Mouse (Mus musculus): ENCODE measurements around the gene Cct5. TPM values are rescaled to one million over a fixed set of nuclear protein-coding genes. Genes with fewer than 3 reads are reported as not detected.
"Not testable (repeated sequence)": the region's sequence is repeated elsewhere in the genome, so short reads cannot be mapped to it uniquely, and the experiment has no call there.

Cct5 gene
- total RNA-seq, 2 experiments from 2014 or later: 306 to 309 TPM

GRCm38 (mm10) chr15:31602426-31602825 is 822 bp upstream of the Cct5 start:
- DNase-seq: peak; percentile 73
- intact Hi-C loops (cut with DNase I): no loop called here

DNA sequence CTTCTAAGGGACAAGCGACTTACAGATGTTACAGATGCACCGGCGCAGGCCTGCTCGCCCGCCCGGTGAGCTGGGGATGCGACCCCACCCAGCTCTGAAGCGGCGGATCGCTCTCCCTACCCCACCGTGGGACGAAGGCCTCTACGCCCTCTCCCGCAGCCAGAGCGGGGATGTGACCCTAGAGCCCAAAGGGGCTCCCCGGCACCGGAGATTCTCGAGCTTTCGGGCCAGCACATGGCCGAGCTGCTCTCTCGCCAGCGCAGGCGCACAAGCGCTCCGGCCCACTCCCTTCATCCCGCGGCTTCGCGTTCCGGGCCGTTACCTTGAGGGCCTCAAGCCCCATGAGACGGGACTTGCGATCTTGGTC is 342 bp downstream of the Cct5 start:
- no peak for DNase-seq
- intact Hi-C loops (cut with DNase I): no loop called here

DNA sequence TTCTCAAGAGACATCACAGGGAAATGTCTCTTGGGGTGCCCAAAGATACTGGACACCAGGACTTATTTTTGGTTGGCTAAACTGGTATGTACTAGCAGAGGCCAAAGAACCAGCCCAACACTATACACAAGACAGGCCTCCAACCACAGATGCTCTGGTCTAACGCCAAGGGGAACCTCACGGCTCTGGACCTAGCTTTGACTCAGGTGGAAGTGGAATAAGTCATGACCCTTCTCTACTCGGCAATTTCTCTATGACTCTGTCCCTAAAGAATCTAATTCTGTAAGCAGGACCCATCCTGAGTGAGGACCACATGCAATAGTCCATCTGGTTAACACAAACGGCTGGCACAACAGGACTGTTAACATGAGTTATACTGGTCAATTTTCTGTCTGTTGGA is 1.8 kb downstream of the Cct5 start:
- DNase-seq: no peak
- intact Hi-C loops (cut with DNase I): loop anchor here (10.0 kb wide), 1 partner anchor 105 kb away; no protein-coding TSS in a partner anchor

DNA sequence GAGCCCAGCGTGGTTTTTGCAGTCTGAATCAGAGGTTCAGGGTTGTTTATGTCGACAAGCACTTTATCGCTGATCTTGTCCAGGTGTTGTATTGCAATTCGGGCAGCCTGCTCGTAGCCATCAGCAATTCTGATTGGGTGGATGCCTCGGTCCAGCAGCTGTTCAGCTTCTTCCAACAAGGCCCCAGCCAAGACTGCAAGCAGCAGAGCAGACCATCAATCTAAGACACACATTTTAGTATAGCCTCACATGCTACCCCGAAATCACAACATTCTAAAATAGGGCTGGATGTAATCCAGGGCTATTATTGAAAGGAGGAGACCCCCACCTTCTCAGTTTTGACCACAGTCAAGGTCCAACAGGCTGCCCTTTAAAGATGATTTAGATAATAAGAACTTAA is 6.0 kb downstream of the Cct5 start:
- intact Hi-C loops (cut with DNase I): loop anchor here (10.0 kb wide), 1 partner anchor 101 kb away; no protein-coding TSS in a partner anchor

DNA sequence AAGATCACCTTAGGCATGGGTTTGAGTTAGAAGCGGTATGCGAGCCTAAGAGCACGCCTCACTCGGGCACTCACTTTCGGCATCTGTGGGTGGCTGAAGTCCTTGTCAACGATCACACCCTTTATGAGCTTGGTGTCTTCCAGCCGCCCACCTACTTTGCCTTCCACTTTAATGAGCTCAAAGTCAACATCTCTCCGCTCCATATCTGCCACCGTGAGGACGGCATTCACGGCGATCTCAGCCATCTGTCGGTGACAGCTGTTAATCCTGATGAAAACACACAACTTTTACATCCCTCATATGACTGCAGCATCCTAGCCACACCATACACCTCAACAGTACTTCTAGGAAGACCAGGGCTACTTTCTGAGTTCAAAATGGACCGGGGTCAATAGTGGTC is 7.3 kb downstream of the Cct5 start:
- intact Hi-C loops (cut with DNase I): loop anchor here (10.0 kb wide), 1 partner anchor 99 kb away; no protein-coding TSS in a partner anchor
- no peak for DNase-seq

More for the DNA sequence above, 6.0 kb downstream of the Cct5 start:
- no peak for DNase-seq

GRCm38 (mm10) chr15:31592531-31592930 is 9.1 kb downstream of the Cct5 start:
- DNase-seq: no peak

GRCm38 (mm10) chr15:31590176-31590575 is 11.4 kb downstream of the Cct5 start:
- no peak for DNase-seq
- intact Hi-C loops (cut with DNase I): loop anchor here (10.0 kb wide), 1 partner anchor 95 kb away; no protein-coding TSS in a partner anchor

More at GRCm38 (mm10) chr15:31592531-31592930, 9.1 kb downstream of the Cct5 start:
- intact Hi-C loops (cut with DNase I): loop anchor here (10.0 kb wide), 1 partner anchor 98 kb away; no protein-coding TSS in a partner anchor

GRCm38 (mm10) chr15:31588989-31589640 is 12.5 kb downstream of the Cct5 start:
- DNase-seq: no peak
- intact Hi-C loops (cut with DNase I): loop anchor here (5.0 to 10.0 kb wide), 3 partner anchors 54 to 272 kb away; partner anchors contain the start of gene March6

DNA sequence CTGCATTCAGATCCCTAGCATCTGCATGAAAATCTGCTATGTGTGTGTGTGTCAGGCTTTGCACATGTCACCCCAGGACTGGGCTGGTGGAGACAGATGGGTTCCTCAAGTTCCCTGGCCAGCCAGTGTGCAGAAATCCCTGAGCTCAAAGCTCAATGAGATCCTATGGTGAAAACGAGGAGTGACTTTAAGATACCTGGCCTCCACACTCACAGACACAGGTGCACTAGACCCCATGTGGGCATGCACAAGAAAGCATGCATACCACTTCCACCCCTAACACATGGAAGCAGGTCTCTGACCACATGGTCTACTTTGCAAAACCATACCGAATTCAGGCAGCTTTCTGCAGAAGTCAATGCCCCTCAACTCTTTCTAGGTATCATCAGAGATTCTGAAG is 13.8 kb downstream of the Cct5 start:
- intact Hi-C loops (cut with DNase I): loop anchor here (5.0 to 10.0 kb wide), 3 partner anchors 53 to 270 kb away; partner anchors contain the start of gene March6
- no peak for DNase-seq

GRCm38 (mm10) chr15:31586519-31586918 is 15.1 kb downstream of the Cct5 start:
- DNase-seq: peak; percentile 91
- intact Hi-C loops (cut with DNase I): loop anchor here (5.0 to 10.0 kb wide), 3 partner anchors 52 to 269 kb away; partner anchors contain the start of gene March6

- intact Hi-C loops (cut with DNase I): loop anchor here (5.0 to 10.0 kb wide), 3 partner anchors 51 to 269 kb away; partner anchors contain the start of gene March6
- no peak for DNase-seq
Observed at GRCm38 (mm10) chr15:31586088-31586487, 15.5 kb downstream of the Cct5 start.

DNA sequence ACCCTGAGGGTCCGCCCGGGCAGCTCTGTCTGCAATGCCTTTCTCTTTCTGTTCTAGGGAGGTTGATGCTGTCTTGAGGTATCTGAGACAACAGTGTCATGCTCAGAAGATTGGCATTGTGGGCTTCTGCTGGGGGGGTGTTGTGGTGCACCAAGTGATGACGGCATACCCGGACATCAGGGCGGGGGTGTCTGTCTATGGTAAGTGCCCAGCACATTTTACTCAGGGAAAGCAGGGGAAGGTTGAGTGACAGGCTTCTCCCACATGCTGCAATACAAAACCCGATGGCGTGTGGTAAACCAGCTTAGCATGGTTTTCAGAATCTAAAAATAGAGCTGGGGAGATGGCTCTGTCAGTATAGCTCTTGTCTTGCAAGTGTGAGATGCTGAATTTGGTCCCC is 16.4 kb downstream of the Cct5 start:
- intact Hi-C loops (cut with DNase I): loop anchor here (5.0 to 10.0 kb wide), 3 partner anchors 50 to 268 kb away; partner anchors contain the start of gene March6
- DNase-seq: no peak

DNA sequence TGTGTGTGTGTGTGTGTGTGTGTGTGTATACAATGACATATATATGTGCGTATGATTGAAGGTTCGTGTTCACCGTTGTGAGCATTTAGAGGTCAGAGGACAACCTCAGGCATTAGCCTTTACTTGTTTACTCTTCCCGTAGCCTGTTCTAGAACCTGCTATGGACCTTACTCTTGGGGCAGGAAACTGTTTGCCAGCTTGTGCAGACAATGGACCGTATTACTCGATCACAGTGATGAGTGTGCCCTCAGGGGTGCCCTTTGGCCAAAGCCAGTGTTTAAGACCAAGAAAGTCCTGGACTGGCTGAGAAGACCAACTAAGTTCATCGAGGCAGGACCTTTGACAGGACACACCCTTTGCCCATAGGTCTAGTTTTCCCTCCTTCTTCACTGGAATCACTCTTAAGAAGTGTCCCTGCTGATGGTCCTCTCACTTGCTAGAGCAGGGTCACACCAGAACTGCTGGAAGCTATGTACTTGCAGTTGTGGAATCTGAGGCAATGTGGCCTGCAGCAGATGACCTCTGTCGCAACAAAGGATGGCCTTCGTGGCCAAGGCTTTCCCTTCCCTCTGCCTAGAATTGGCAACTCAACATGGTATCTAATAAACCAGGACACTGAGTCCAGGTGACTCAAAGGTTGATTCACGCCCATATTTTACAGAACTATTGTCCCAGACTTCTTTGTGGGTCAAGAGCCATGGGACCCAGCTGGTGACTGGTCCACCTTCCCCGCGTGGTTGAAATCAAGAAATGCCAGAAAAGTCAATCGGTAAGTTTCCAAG is 18.1 kb downstream of the Cct5 start:
- intact Hi-C loops (cut with DNase I): loop anchor here (10.0 kb wide), 1 partner anchor 49 kb away; the partner anchor contains the start of gene March6
- DNase-seq: no peak

- intact Hi-C loops (cut with DNase I): loop anchor here (10.0 kb wide), 1 partner anchor 46 kb away; the partner anchor contains the start of gene March6
- DNase-seq: not testable (repeated sequence)
Observed at GRCm38 (mm10) chr15:31581086-31581485, 20.5 kb downstream of the Cct5 start.

- no peak for DNase-seq
- intact Hi-C loops (cut with DNase I): no loop called here
Observed at GRCm38 (mm10) chr15:31576076-31576475, 25.5 kb downstream of the Cct5 start.

DNA sequence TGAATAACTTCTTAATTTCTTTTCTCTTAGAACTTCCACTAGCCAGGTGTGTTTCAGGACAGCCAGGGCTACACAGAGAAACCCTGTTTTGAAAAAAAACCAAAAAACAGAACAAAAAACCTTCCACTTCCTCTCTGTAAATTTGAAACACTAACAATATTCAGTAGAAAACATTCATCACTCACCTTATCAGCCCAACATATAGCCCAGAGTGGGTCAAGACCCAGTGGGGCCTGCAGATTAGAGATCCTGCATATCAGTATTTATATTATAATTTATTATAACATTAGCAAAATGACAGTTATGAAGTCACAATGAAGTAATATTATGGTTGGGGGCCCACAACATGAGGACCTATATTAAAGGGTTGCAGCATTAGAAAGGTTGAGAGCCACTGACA is 27.9 kb downstream of the Cct5 start:
- DNase-seq: no peak
- intact Hi-C loops (cut with DNase I): no loop called here

GRCm38 (mm10) chr15:31573287-31573686 is 28.3 kb downstream of the Cct5 start:
- intact Hi-C loops (cut with DNase I): no loop called here
- no peak for DNase-seq

GRCm38 (mm10) chr15:31571906-31572722 is 29.5 kb downstream of the Cct5 start:
- intact Hi-C loops (cut with DNase I): no loop called here
- DNase-seq: peak; percentile 15

DNA sequence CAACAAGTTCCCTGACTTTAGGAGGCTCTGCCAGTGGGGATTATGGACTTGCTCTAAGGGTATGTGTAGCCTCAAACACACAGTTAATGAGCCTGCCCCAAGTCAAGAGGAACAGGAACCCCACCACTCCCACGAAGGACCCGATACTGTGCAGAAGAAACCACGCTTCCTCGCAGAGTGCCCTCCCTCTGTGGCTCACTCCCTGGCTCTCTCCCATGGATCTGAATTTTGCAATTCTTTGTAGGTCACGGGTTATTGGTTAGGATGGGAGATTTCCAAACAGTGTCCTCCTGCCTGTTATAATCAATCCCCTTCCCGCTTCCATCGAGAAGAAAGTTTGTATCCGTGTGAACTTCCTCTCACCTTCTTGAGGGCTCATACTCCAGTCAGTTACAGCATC is 30.6 kb downstream of the Cct5 start:
- no peak for DNase-seq
- intact Hi-C loops (cut with DNase I): no loop called here

DNA sequence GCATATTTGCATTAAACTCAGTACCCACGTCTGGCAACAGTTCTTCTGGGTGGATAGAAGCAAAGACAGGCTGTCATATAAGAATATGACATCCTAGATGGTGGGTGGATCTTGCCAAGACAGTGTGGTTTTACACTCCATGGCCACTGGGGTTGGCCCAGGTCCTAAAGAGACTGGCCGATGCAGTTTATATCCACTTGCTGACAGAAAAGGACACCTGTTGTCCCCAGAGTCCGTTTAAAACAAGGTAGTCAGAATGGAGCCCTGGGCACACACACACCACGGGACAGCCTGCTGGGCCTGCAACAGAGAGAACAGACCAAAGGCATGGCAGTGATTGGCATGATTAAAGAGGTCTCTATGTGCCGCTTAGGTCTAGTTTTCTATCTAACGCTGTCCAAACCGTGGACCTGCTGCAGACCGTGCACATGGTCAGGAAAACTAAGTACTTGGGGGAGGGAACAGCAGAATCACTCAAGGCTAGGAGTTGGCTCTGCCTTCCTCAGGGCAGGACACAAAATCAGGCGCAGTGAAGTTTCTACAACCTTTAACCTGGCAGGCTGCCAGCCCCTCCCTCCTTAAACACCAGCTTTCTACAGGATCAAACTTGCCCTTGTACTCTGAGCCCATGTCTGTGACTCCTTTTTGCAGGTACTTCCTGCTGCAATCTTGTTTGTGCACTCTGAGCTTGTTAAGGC is 32.1 kb downstream of the Cct5 start:
- DNase-seq: peak; percentile 27
- intact Hi-C loops (cut with DNase I): no loop called here

All from left cerebral cortex, postnatal 4 days (tissue).